Mouse (Mus musculus) embryo, embryonic 11.5 days (tissue): ENCODE results near the gene Ankrd53.
"Not testable (repeated sequence)": the region's sequence is repeated elsewhere in the genome, so short reads cannot be mapped to it uniquely, and the experiment has no call there.

Experiments used
- DNase-seq: peaks from one replicate; pipeline ENCODE4 v3.0.0-alpha.2; 2012; ENCODE audit warnings: low read depth, low spot score

Gene Ankrd53

GRCm38 (mm10) chr6:83766982-83767381 lies 4.5 kb downstream of the Ankrd53 start:
- no peak for DNase-seq

GRCm38 (mm10) chr6:83768485-83768884 lies 6.0 kb downstream of the Ankrd53 start:
- no peak for DNase-seq

GRCm38 (mm10) chr6:83774126-83774525 lies 11.7 kb downstream of the Ankrd53 start:
- DNase-seq: no peak

GRCm38 (mm10) chr6:83774781-83775563 lies 12.5 kb downstream of the Ankrd53 start:
- DNase-seq: no peak

- peak; percentile 75 for DNase-seq
Measured at GRCm38 (mm10) chr6:83775638-83776293, 13.3 kb downstream of the Ankrd53 start, which contains the start of gene Tex261. Gene Tex261 (minus strand): TSS chr6:83775813.

GRCm38 (mm10) chr6:83778306-83778705 lies 15.9 kb downstream of the Ankrd53 start:
- DNase-seq: no peak

GRCm38 (mm10) chr6:83779026-83779425 lies 16.6 kb downstream of the Ankrd53 start:
- no peak for DNase-seq

GRCm38 (mm10) chr6:83786426-83786825 lies 24.0 kb downstream of the Ankrd53 start:
- DNase-seq: no peak

- no peak for DNase-seq
Measured at GRCm38 (mm10) chr6:83788554-83788953, 26.1 kb downstream of the Ankrd53 start.

- not testable (repeated sequence) for DNase-seq
Measured at GRCm38 (mm10) chr6:83790533-83790932, 28.1 kb downstream of the Ankrd53 start.

GRCm38 (mm10) chr6:83791251-83791890 lies 28.9 kb downstream of the Ankrd53 start:
- DNase-seq: no peak

GRCm38 (mm10) chr6:83794760-83795296 lies 32.4 kb downstream of the Ankrd53 start, which contains the start of gene Nagk:
Gene Nagk (plus strand): TSS chr6:83794982.
- peak; percentile 87 for DNase-seq

GRCm38 (mm10) chr6:83795492-83795900 lies 33.1 kb downstream of the Ankrd53 start:
- no peak for DNase-seq

GRCm38 (mm10) chr6:83796686-83797085 lies 34.2 kb downstream of the Ankrd53 start:
- no peak for DNase-seq

- DNase-seq: no peak
Measured at GRCm38 (mm10) chr6:83802033-83802432, 39.6 kb downstream of the Ankrd53 start.

GRCm38 (mm10) chr6:83802846-83803245 lies 40.4 kb downstream of the Ankrd53 start:
- no peak for DNase-seq

GRCm38 (mm10) chr6:83815801-83816200 lies 53.4 kb downstream of the Ankrd53 start:
- DNase-seq: no peak
